Mouse (Mus musculus): ENCODE results near the gene Mpp2. TPM values are rescaled to one million over a fixed set of nuclear protein-coding genes. Genes with fewer than 3 reads are reported as not detected.

Mpp2 gene
- polyA plus RNA-seq, 1 experiment from 2014 or later = 8.8 TPM

DNA sequence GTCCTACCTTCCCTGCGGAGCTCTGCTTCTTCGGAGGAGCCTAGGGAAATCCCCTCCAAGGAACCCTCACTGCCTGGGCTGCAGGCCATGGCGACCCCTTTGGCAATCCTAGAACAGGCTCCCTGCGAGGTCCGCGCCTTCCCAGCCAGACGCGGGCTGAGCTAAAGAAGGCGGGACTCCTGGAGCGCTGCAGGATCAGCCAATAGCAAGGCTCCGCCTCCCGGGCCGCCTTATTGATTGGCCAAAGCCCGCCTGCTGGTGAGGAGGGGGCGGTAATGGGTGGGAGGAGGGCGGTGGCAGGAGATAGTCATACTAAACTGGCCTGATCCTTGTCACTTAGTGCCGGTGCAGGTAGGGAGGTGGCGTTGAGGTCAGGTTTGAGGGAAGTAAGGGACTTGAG is 6.0 kb downstream of the Mpp2 start:
- TF ChIP-seq CTCF (IDR thresholded peaks at IDR 0.05; ENCODE audit: low read depth) = no peak
- no peaks in the 10 kb centered on the region for H3K9me3 ChIP-seq (replicated peaks; ENCODE audit: low read length)
- H3K4me3 ChIP-seq (replicated peaks; ENCODE audit: low read depth, low read length) = peak overlapping the region; percentile 29
- H3K27ac ChIP-seq = no peak overlapping the region
- WGBS = 2% methylated on average over 18 of the region's 18 CpGs
- H3K36me3 ChIP-seq (ENCODE audit: insufficient read depth, low read length) = no peaks in the 10 kb centered on the region
- H3K9ac ChIP-seq (ENCODE audit: low read depth, low read length) = peak overlapping the region; percentile 57
- peak overlapping the region; percentile 65 for H3K4me2 ChIP-seq (ENCODE audit: low read length)
- no peaks in the 10 kb centered on the region for H3K27me3 ChIP-seq (ENCODE audit: insufficient read depth, low read length)
- ATAC-seq (replicated peaks; ENCODE audit: low FRiP score, low read depth) (peak; percentile 73), DNase-seq (ENCODE audit: low spot score) (peak; percentile 85)
- H3K4me1 ChIP-seq (replicated peaks; ENCODE audit: insufficient read depth, low read length) = peaks cover 8% of the 10 kb centered on the region; the same call in 1 of the 2 replicates

- Histone ChIP-seq H3K4me1 (replicated peaks; ENCODE audit: insufficient read depth, low read length) (no peaks in the 10 kb centered on the region; the same call in 1 of the 2 replicates), H3K9me3 (replicated peaks; ENCODE audit: low read length) (no peaks in the 10 kb centered on the region), H3K9ac (ENCODE audit: low read depth, low read length) (no peak overlapping the region), H3K27ac (no peak overlapping the region), H3K36me3 (ENCODE audit: insufficient read depth, low read length) (no peaks in the 10 kb centered on the region), H3K4me3 (replicated peaks; ENCODE audit: low read depth, low read length) (no peak overlapping the region), H3K4me2 (ENCODE audit: low read length) (no peak overlapping the region), H3K27me3 (ENCODE audit: insufficient read depth, low read length) (peaks cover 5% of the 10 kb centered on the region; the same call in 1 of the 2 replicates)
- no peak for ATAC-seq (replicated peaks; ENCODE audit: low FRiP score, low read depth)
- no peak for TF ChIP-seq CTCF (IDR thresholded peaks at IDR 0.05; ENCODE audit: low read depth)
- 56% methylated on average over 14 of the region's 14 CpGs for WGBS
- DNase-seq (ENCODE audit: low spot score) = no peak
These were observed 14.6 kb downstream of the Mpp2 start for GRCm38 (mm10) chr11:102073722-102074121.

GRCm38 (mm10) chr11:102072729-102073128 is 15.6 kb downstream of the Mpp2 start:
- no peak for ATAC-seq (replicated peaks; ENCODE audit: low FRiP score, low read depth)
- WGBS = 84% methylated on average over 5 of the region's 5 CpGs
- Histone ChIP-seq H3K4me3 (replicated peaks; ENCODE audit: low read depth, low read length) (no peak overlapping the region), H3K4me2 (ENCODE audit: low read length) (no peak overlapping the region), H3K36me3 (ENCODE audit: insufficient read depth, low read length) (no peaks in the 10 kb centered on the region), H3K9ac (ENCODE audit: low read depth, low read length) (no peak overlapping the region), H3K27me3 (ENCODE audit: insufficient read depth, low read length) (peaks cover 5% of the 10 kb centered on the region; the same call in 1 of the 2 replicates), H3K27ac (no peak overlapping the region), H3K9me3 (replicated peaks; ENCODE audit: low read length) (no peaks in the 10 kb centered on the region), H3K4me1 (replicated peaks; ENCODE audit: insufficient read depth, low read length) (no peaks in the 10 kb centered on the region; the same call in 1 of the 2 replicates)
- DNase-seq (ENCODE audit: low spot score) = no peak
- no peak for TF ChIP-seq CTCF (IDR thresholded peaks at IDR 0.05; ENCODE audit: low read depth)

DNA sequence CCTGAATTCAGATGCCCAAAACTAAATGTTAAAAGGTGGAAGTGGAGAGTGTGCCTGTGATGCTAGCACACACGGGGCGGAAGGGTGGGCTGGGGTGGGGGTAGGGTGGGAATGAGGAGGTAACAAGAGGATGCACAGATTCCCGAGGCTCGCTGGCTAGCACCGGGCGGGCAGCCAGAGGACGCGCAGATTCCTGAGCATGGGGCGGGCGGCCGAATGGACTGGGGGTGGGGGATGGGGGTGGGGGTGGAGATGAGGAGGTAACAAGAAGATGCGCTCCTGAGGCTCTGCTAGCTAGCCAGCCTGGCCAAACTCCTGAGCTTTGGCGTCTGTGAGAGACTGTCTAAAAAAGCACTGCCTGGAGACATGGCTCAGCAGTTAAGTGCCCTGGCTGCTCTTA is 17.9 kb downstream of the Mpp2 start:
- no peak for ATAC-seq (replicated peaks; ENCODE audit: low FRiP score, low read depth)
- no peaks in the 10 kb centered on the region for H3K36me3 ChIP-seq (ENCODE audit: insufficient read depth, low read length)
- 3% methylated on average over 13 of the region's 13 CpGs for WGBS
- TF ChIP-seq CTCF (IDR thresholded peaks at IDR 0.05; ENCODE audit: low read depth) = no peak
- no peak overlapping the region for H3K27ac ChIP-seq
- H3K4me2 ChIP-seq (ENCODE audit: low read length) = 0 out of 2 replicates have a peak overlapping the region, but pooled peaks have one; percentile 3
- peaks cover 5% of the 10 kb centered on the region; the same call in 1 of the 2 replicates for H3K27me3 ChIP-seq (ENCODE audit: insufficient read depth, low read length)
- H3K9me3 ChIP-seq (replicated peaks; ENCODE audit: low read length) = no peaks in the 10 kb centered on the region
- no peak for DNase-seq (ENCODE audit: low spot score)
- H3K4me3 ChIP-seq (replicated peaks; ENCODE audit: low read depth, low read length) = no peak overlapping the region
- H3K4me1 ChIP-seq (replicated peaks; ENCODE audit: insufficient read depth, low read length) = peaks cover 3% of the 10 kb centered on the region; the same call in 1 of the 2 replicates
- H3K9ac ChIP-seq (ENCODE audit: low read depth, low read length) = no peak overlapping the region

DNA sequence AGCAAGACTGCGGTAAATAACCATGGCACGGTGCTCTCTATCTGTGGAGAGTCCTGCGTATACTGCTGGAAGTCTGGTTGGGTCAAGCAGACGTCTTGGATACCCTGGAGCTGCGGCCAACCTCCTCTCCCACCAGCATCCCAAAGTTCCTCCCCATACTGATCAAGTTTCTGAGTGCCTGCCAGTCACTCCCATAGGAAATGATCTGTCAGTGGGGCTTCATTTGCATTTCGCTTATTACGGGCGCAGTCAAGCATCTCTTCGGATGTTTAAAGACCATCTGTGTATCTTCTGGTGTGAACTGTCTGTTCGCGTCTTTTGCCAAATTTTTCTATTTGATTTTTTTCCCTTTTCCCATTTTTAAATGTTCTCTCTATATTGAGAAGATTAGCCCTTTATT is 18.7 kb downstream of the Mpp2 start:
- Histone ChIP-seq H3K27me3 (ENCODE audit: insufficient read depth, low read length) (peaks cover 5% of the 10 kb centered on the region; the same call in 1 of the 2 replicates), H3K9me3 (replicated peaks; ENCODE audit: low read length) (no peaks in the 10 kb centered on the region), H3K9ac (ENCODE audit: low read depth, low read length) (no peak overlapping the region), H3K4me3 (replicated peaks; ENCODE audit: low read depth, low read length) (no peak overlapping the region), H3K27ac (no peak overlapping the region), H3K4me1 (replicated peaks; ENCODE audit: insufficient read depth, low read length) (peaks cover 3% of the 10 kb centered on the region; the same call in 1 of the 2 replicates), H3K4me2 (ENCODE audit: low read length) (no peak overlapping the region), H3K36me3 (ENCODE audit: insufficient read depth, low read length) (no peaks in the 10 kb centered on the region)
- TF ChIP-seq CTCF (IDR thresholded peaks at IDR 0.05; ENCODE audit: low read depth) = no peak
- 48% methylated on average over 11 of the region's 11 CpGs for WGBS
- DNase-seq (ENCODE audit: low spot score) = no peak
- no peak for ATAC-seq (replicated peaks; ENCODE audit: low FRiP score, low read depth)

- no peak overlapping the region for H3K4me3 ChIP-seq (replicated peaks; ENCODE audit: low read depth, low read length)
- DNase-seq (ENCODE audit: low spot score) = peak; percentile 32
- H3K27ac ChIP-seq = no peak overlapping the region
- peak; percentile 65 for TF ChIP-seq CTCF (IDR thresholded peaks at IDR 0.05; ENCODE audit: low read depth)
- no peaks in the 10 kb centered on the region for H3K36me3 ChIP-seq (ENCODE audit: insufficient read depth, low read length)
- peaks cover 3% of the 10 kb centered on the region; the same call in 1 of the 2 replicates for H3K4me1 ChIP-seq (replicated peaks; ENCODE audit: insufficient read depth, low read length)
- H3K9me3 ChIP-seq (replicated peaks; ENCODE audit: low read length) = no peaks in the 10 kb centered on the region
- WGBS = 46% methylated on average over 2 of the region's 2 CpGs
- H3K4me2 ChIP-seq (ENCODE audit: low read length) = no peak overlapping the region
- no peak for ATAC-seq (replicated peaks; ENCODE audit: low FRiP score, low read depth)
- H3K27me3 ChIP-seq (ENCODE audit: insufficient read depth, low read length) = peaks cover 5% of the 10 kb centered on the region; the same call in 1 of the 2 replicates
- H3K9ac ChIP-seq (ENCODE audit: low read depth, low read length) = no peak overlapping the region
These were observed 19.3 kb downstream of the Mpp2 start for GRCm38 (mm10) chr11:102068969-102069368.

- no peak for ATAC-seq (replicated peaks; ENCODE audit: low FRiP score, low read depth)
- no peak for DNase-seq (ENCODE audit: low spot score)
- Histone ChIP-seq H3K27me3 (ENCODE audit: insufficient read depth, low read length) (no peaks in the 10 kb centered on the region), H3K4me1 (replicated peaks; ENCODE audit: insufficient read depth, low read length) (0 out of 2 replicates have a peak, but pooled peaks cover 3% of the 10 kb centered on the region), H3K27ac (no peak overlapping the region), H3K36me3 (ENCODE audit: insufficient read depth, low read length) (0 out of 2 replicates have a peak, but pooled peaks cover 3% of the 10 kb centered on the region), H3K4me3 (replicated peaks; ENCODE audit: low read depth, low read length) (no peak overlapping the region), H3K4me2 (ENCODE audit: low read length) (no peak overlapping the region), H3K9ac (ENCODE audit: low read depth, low read length) (no peak overlapping the region), H3K9me3 (replicated peaks; ENCODE audit: low read length) (no peaks in the 10 kb centered on the region)
- TF ChIP-seq CTCF (IDR thresholded peaks at IDR 0.05; ENCODE audit: low read depth) = no peak
- 76% methylated on average over 13 of the region's 13 CpGs for WGBS
These were observed 25.2 kb downstream of the Mpp2 start for GRCm38 (mm10) chr11:102063076-102063475.
